Mouse (Mus musculus) ES-E14 (cell line): ENCODE measurements around the gene Yes1.
A peak's percentile ranks its signal among the peaks of the same experiment; 100 is the strongest.

Experiments used
- HCFC1 ChIP-seq: IDR thresholded peaks from 2 replicates; pipeline ENCODE4 v1.6.1; 2012; ENCODE audit warnings: low read length, inconsistent platforms, borderline replicate concordance; ENCODE audit not compliant: insufficient read depth
- MAFK ChIP-seq: IDR thresholded peaks from 2 replicates; pipeline ENCODE4 v1.6.1; 2014; ENCODE audit warnings: mild to moderate bottlenecking, low read depth, low read length, inconsistent platforms; ENCODE audit not compliant: insufficient read depth
- ZC3H11A ChIP-seq: IDR thresholded peaks from 2 replicates; pipeline ENCODE4 v1.6.1; 2012; ENCODE audit warnings: low read depth, mild to moderate bottlenecking, inconsistent platforms, low read length, borderline replicate concordance

- TF ChIP-seq MAFK (no peak), HCFC1 (no peak), ZC3H11A (peak; percentile 79; the same call in 1 of the 2 replicates)
These were observed 22.8 kb upstream of the Yes1 start for GRCm38 (mm10) chr5:32588136-32588535.
